8 mouse cellular contexts compared by ENCODE assay signal in genomic region chr1:83406882-83407549, GRCm38 (mm10). TPM values are rescaled to one million over a fixed set of nuclear protein-coding genes. Genes with fewer than 3 reads are reported as not detected.
DNase-seq lines count a peak whose midpoint lies in the region; ATAC-seq and TF ChIP-seq lines count a peak whose summit lies in the region.

No protein-coding gene starts in this region.

- no peak overlapping the region for H3K9ac ChIP-seq in hindbrain, embryonic 11.5 days (ENCODE audit: low read depth, low read length)
- peak overlapping the region; percentile 54; the same call in 1 of the 2 replicates for H3K9ac ChIP-seq in midbrain, postnatal 0 days (replicated peaks; ENCODE audit: low read length, poor library complexity, severe bottlenecking)

- no peaks in the 10 kb centered on the region for H3K27me3 ChIP-seq in hindbrain, embryonic 11.5 days (ENCODE audit: control insufficient read depth, insufficient read depth, low read length)
- no peaks in the 10 kb centered on the region for H3K27me3 ChIP-seq in midbrain, postnatal 0 days (ENCODE audit: insufficient read depth, low read length)

- no peaks in the 10 kb centered on the region for H3K36me3 ChIP-seq in hindbrain, embryonic 11.5 days (ENCODE audit: control insufficient read depth, insufficient read depth, low read length)
- no peaks in the 10 kb centered on the region for H3K36me3 ChIP-seq in midbrain, postnatal 0 days (ENCODE audit: insufficient read depth, low read length)

- peak; percentile 15 for DNase-seq in layer of hippocampus, adult 11-12 months (ENCODE audit: low spot score)
- no peak for DNase-seq in layer of hippocampus, adult 9-11 months
- peak; percentile 72 for DNase-seq in cerebellum, adult 8-10 months
- DNase-seq in hindbrain, embryonic 11.5 days (ENCODE audit: low spot score) = no peak
- peak; percentile 59 for DNase-seq in midbrain, postnatal 0 days (ENCODE audit: low spot score)
- no peak for DNase-seq in gastrocnemius, postnatal 10 days
- DNase-seq in kidney, postnatal 14 days = no peak
- DNase-seq in yolk sac, embryonic 10.5 days (ENCODE audit: low spot score) = no peak

- H3K9me3 ChIP-seq in hindbrain, embryonic 11.5 days (ENCODE audit: control insufficient read depth, low read length) = no peaks in the 10 kb centered on the region
- H3K9me3 ChIP-seq in midbrain, postnatal 0 days (ENCODE audit: low read length) = no peaks in the 10 kb centered on the region

- ATAC-seq in hindbrain, embryonic 11.5 days (ENCODE audit: low FRiP score) = peak; percentile 15; the same call in 1 of the 2 replicates
- peak; percentile 20; the same call in 1 of the 2 replicates for ATAC-seq in midbrain, postnatal 0 days (ENCODE audit: low FRiP score)

- 6% methylated on average over 8 of the region's 8 CpGs for WGBS in hindbrain, embryonic 11.5 days
- 14% methylated on average over 8 of the region's 8 CpGs for WGBS in midbrain, postnatal 0 days

- H3K4me1 ChIP-seq in hindbrain, embryonic 11.5 days (replicated peaks; ENCODE audit: control insufficient read depth, insufficient read depth, low read length) = no peaks in the 10 kb centered on the region
- H3K4me1 ChIP-seq in midbrain, postnatal 0 days (ENCODE audit: insufficient read depth, low read length) = no peaks in the 10 kb centered on the region

- peak overlapping the region; percentile 46 for H3K4me2 ChIP-seq in hindbrain, embryonic 11.5 days (replicated peaks; ENCODE audit: low read depth, low read length)
- peak overlapping the region; percentile 67 for H3K4me2 ChIP-seq in midbrain, postnatal 0 days (ENCODE audit: low read depth, low read length, poor library complexity, severe bottlenecking)

- peak; percentile 54 for TF ChIP-seq CTCF in midbrain, postnatal 0 days (IDR thresholded peaks at IDR 0.05)

- no peak overlapping the region for H3K27ac ChIP-seq in hindbrain, embryonic 11.5 days (ENCODE audit: low read depth, low read length)
- no peak overlapping the region for H3K27ac ChIP-seq in midbrain, postnatal 0 days (ENCODE audit: low read depth, low read length)

- H3K4me3 ChIP-seq in hindbrain, embryonic 11.5 days (ENCODE audit: low read depth, low read length) = no peak overlapping the region; the same call in 1 of the 2 replicates
- H3K4me3 ChIP-seq in midbrain, postnatal 0 days (ENCODE audit: low read depth, low read length) = peak overlapping the region; percentile 50

RNA-seq across cellular contexts. Expression of gene Sphkap, which starts 1.0 kb away (rescaled TPM):
- polyA plus RNA-seq in hindbrain, embryonic 11.5 days (2014; fragmentation: Nextera tagmentation; extraction: Ambion mirVana) = 1.2 TPM in 2 replicates
- 63.2 and 68.3 TPM in 2 replicates for total RNA-seq in midbrain, postnatal 0 days (2014; rRNA removed)
- 16.7 and 17.2 TPM in 2 replicates for polyA plus RNA-seq in midbrain, postnatal 0 days (2015; fragmentation: Nextera tagmentation; extraction: Ambion mirVana)
- total RNA-seq in gastrocnemius, postnatal 10 days (2021) = 1 to 10 TPM in 1 of 2 experiments, under 1 TPM in 1; 0.68 to 1.0 TPM

Comparison
In these comparisons a context has a peak if more than half of its experiments do, and no peak if none do; other contexts are left out.
1. DNase-seq: peak in layer of hippocampus, adult 11-12 months (single experiment), cerebellum, adult 8-10 months (single experiment) and midbrain, postnatal 0 days (single experiment); none in layer of hippocampus, adult 9-11 months (single experiment), hindbrain, embryonic 11.5 days (single experiment), gastrocnemius, postnatal 10 days (single experiment), kidney, postnatal 14 days (single experiment) and yolk sac, embryonic 10.5 days (single experiment).
2. RNA of gene Sphkap, which starts 1.0 kb away (total RNA-seq): 63.2 to 68.3 TPM in midbrain, postnatal 0 days; 0.68 to 1.0 TPM in gastrocnemius, postnatal 10 days; every median in the first group is over 10 times any median in the second.